Mouse (Mus musculus) ES-Bruce4 (cell line): ENCODE measurements around the gene Pgp.

Experiments
- CTCF ChIP-seq: IDR thresholded peaks from one replicate; pipeline ENCODE4 v1.8.1; 2011; ENCODE audit warnings: low read depth, low read length
- EP300 ChIP-seq: IDR thresholded peaks from 2 replicates; pipeline ENCODE4 v1.6.1; 2011; ENCODE audit warnings: low read depth, low read length; ENCODE audit not compliant: insufficient read depth
- POLR2A ChIP-seq: IDR thresholded peaks from one replicate; pipeline ENCODE4 v1.8.1; 2011; ENCODE audit warnings: low read length; ENCODE audit not compliant: insufficient read depth

GRCm38 (mm10) chr17:24427170-24427557 is 43.0 kb upstream of the Pgp start:
- TF ChIP-seq EP300 = no peak
- no peak for TF ChIP-seq POLR2A
- no peak for TF ChIP-seq CTCF
